Mouse (Mus musculus): ENCODE data around the gene Stk32c.
A peak's percentile ranks its signal among the peaks of the same experiment; 100 is the strongest.

Gene Stk32c

DNA sequence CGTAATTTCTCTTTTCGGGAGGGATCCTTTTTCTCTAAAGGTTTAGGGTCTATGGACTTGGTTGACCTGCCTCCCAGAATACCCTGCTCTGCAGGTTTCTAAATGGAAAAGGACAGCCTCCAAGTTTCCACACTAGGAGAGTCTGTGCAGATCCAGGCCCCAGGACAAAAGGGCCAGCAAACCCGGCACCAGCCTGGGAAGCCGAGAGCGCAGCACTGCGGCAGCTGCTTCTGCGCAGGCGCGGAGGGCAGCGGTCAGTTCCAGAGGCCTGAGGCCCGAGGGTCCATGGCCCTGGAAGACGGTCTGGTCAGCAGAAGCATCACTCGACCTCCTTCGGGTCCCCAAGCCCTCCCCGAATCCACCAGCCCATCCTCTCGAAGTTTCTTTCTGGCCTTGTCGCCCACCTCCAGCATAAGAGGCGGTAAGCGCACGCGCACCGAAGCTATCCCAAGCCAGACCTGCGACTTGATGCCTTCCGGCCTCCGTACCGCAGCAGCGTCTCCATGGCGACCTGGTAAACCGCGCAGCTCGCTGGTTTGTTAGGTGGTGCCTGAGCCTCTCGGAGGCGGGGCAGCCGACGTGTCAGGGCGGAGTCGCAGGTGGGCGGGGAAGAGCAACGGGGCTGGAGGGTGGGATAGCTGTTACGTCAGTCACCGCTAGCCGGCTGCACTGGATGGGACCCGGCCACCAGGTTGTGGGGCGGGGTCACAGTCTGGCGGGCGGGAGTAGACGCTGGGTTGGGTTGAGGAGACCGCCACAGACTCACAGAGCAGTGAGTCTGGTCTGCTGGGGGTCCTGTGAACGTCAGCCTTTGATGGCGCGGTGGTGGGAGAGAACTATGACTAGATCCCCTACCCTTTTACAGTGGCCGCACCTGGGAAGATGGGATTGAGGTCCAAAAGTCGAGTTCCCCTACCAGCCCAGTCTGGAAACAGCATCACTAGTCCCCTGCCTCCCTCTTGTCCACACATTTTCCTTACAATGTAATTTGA is at the start of gene Stk32c, which contains the start of gene Lrrc27:
Stk32c (minus strand) TSS at position 554 of the 992 bp plus-strand sequence.
Lrrc27 (plus strand) TSS at position 235 of the 992 bp plus-strand sequence.
- peak; percentile 99 for DNase-seq

DNA sequence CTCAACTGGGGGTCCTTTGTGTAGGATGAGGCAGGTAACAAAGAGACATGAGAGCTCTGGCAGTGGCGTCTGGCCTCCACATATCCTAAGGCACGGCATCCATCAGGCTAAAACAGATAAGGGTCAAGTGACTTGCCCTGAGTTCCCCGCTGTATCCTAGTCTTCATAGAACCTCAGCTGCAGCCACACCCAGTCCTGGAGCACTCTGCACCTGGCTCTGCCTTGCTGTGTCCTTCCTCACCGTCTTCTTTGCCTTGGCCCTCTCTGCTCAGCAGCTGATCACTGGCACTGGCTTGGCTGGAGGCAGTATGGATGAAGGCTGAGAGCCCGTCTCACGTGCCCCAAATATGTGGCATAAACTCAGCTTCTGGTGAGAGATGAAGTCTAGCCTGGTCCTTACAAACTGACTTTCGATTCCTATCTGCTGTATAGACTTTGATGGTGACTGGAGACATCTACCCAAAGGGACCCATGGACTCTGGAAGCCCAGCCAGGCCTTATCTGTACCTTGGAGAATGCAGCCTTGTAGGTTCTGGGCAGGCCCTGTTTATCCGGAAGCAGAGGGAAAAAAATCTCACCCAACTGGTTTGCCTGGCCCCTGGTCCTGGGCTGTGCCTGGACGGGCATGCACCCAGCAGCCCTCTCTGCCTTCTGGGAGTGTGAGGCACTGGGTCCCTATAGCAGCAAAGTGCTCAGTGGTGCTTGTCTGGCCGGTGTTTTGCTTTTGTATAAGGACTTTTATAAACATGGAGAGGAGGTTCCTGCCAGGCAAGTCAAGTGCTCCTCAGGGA is 44.8 kb upstream of the Stk32c start:
- peak; percentile 80 for DNase-seq

DNA sequence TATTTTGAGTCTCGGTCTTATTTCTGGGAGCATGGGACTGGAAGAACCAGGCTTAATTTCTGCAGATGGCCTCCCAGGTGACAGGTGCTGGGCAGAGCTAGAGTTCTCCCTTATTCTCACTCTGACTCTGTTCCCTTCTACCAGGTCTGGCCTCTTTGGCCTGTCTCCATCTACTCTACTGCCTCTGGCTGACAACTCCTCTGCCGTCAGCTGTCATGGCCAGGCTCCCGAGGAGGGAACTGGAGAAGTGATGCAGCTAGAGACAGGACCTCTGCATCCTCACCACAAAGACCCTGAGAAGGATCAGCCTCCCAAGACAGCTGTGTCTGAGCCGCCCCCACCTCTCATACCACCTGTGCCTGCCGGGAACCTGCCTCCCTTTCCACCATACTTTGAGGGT is 41.5 kb upstream of the Stk32c start:
- DNase-seq, result no peak

DNA sequence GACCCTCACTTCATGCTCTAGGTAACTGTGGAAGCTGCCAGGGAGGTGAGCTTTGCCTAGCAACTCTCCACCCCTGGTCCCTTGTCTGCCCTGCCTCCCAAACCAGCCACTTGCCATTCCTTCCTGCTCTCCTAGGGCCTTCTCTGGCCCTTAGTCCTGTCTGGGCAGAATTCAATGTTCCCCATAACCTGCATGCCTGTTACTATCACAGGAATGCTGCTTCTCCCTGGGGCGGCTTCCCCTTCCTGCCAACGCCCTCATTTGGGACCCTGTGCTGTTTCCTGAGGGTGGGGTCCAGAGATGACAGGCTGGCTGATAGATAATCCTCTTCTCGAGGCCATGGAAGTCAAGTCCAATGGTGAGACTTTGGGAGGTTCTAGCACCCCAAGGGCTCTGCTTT is 40.4 kb upstream of the Stk32c start:
- no peak for DNase-seq

DNA sequence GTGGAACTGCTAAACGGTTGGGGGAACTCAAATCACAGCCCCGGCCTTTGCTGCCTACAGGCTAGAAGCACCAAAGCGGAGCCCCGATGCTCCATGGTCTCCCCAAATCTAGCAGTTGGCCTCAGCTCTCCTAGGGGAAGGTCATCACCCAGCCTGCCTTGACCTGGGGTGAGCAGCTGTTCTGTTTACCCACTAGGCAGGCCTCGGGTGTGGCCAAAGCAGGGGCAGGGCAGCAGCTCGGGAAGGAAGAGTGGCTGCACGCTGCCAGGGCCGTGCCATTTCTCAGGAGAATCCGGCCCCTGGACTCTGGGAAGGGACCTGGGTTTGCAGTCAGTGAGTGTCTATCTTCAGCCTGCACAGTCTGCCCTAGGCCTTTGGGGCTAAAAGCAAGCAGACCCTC is 39.9 kb upstream of the Stk32c start:
- DNase-seq, result peak; percentile 67

DNA sequence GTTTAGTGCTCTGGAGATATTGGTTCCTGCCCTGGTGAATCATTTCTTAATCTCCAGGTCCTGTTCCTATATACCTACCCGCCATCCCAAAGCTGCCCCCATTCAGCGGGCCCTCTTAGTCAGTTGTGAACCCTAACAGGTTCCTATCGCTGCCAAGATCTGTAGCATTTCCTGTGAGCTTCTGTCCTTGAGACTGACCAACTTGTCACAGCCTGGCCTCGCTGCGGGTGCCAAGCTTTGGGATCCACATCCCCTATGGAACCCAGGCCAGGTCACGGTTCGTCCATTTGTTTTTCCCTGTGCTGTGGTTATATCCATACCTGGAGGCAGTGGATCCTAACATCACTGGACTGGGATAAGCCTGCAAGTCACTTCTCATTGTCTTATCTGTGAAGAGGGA is 39.5 kb upstream of the Stk32c start:
- DNase-seq, result no peak

DNA sequence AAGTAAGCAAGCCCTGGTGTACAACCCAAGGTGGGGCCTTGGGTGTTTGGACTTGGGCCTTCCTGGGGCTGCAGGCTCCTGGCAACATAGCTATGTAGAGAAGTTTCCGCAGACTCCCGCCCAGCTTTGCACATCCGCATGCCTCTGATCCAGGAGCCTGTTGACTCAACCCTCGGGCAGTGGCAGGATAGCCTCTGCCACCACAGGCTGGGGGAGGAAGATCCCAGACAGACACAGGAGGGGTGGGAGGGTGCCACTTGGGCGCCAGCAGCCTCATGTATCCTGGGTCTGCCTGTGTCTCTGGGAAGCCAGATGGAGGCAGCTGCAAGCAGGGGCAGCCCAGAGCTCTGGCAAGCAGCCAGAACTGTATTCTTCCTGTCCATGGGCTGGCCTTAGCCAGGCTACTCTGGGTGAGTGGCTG is 38.8 kb upstream of the Stk32c start:
- DNase-seq, result peak; percentile 87

DNA sequence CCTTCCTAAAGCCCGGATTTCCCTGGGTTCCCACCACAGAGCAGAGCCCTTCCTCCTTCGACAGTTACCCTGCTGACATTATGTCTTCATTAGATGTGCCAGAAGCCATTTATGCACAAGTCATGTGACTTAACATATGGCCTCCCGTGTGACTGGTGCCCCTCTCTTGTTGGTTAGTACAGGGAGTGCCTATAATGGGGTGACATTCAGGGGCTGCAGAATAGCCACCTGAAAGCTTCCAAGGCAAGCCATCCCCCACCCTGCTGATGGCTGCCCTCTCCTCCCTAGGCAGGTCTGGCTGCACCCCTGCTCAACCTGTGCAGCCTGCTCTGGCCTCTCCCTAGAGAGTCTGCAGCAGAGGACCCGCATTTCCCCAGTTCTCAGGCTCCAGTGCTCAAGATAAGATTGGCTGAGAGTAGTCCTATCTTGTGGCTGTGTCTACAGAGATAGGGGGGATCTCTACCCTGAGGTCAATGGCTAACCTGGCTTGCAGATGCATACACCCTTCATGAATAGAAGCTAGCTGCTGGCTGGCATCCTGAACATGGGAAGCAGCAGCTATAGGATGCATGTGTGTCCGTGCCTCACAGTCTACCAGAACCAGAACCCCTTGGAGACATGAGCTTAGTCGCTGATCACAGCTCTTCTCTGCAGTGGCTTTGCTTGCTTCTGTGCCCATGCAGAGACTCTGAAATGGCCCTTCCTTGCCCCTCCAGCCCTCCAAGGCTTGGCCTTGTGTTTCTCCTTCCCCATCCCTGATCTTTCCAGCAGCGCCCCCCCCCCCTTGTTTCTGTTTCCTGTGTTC is 36.5 kb upstream of the Stk32c start:
- DNase-seq, result no peak

DNA sequence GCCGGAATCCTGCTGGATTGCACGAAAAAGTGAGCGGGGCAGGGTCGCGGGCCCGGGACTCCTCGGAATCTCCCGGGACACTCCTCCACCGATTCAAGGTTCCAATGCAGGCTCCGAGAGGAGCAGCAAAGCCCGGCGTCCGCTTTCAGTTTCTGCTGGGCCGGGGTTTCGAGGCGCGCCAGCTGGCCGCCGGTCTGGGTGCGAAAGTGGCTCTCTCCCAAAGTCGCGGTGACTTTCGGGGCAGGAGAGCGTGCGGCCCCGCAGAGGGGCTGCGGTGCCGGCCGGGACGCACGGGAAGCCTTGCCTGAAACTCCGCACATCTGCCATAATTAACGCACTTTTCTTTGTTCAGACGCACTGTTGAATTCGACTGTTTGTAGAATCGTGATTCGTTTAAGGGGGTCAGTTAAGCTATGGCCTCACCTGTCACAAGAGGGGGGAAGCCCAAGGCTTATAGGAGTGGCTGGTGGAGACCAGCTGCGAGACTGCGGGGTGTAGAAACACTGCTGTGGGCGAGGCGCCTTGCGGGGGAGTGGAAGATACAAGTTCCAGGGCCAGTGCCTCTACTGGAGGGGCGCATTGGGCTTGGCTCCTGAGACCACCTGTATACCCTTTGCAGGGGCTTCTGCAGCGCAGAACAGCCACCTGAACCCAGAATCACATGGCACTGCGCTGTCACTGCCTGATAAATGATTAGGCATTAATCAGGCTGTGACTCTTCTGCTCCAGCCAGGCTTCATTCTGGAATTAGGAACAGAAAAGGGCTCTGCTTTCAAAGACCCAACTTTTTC is 35.7 kb upstream of the Stk32c start:
- DNase-seq, result peak; percentile 60

DNA sequence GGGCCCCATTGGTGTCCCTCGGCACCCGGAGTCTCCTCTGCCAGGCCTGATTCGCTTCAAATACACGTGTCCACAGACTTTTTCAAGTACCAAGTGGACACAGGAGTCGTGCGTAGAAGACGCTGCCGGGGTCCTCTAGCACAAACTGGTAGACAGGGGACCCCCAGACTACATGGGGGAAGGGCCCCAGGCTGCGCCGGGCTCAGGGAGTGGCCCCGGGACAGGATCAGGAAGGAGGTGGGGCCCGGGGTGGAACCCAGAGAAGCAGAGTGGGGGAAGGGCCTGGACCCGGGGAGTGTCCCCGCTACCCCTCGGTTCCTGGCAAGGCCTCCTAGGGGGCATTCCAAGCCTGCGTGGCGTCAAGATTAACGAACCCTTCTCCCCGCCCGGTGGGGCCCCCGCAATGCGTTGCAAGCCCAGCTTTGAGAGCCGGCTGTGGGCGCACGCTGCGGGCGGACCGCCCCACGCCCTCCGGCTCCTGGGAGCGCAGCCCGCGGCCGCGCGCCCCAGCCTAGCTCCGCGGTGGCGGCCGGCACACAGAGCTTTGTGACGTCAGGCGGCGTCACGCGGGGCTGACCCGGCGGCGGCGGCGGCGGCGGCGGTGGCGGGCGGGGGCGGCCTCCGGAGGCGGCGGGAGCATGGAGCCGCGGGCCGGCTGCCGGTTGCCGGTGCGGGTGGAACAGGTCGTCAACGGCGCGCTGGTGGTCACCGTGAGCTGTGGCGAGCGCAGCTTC is 34.9 kb upstream of the Stk32c start, which contains the start of gene Pwwp2b:
Pwwp2b (plus strand) TSS at position 602 of the 734 bp plus-strand sequence.
- peak; percentile 87 for DNase-seq

DNA sequence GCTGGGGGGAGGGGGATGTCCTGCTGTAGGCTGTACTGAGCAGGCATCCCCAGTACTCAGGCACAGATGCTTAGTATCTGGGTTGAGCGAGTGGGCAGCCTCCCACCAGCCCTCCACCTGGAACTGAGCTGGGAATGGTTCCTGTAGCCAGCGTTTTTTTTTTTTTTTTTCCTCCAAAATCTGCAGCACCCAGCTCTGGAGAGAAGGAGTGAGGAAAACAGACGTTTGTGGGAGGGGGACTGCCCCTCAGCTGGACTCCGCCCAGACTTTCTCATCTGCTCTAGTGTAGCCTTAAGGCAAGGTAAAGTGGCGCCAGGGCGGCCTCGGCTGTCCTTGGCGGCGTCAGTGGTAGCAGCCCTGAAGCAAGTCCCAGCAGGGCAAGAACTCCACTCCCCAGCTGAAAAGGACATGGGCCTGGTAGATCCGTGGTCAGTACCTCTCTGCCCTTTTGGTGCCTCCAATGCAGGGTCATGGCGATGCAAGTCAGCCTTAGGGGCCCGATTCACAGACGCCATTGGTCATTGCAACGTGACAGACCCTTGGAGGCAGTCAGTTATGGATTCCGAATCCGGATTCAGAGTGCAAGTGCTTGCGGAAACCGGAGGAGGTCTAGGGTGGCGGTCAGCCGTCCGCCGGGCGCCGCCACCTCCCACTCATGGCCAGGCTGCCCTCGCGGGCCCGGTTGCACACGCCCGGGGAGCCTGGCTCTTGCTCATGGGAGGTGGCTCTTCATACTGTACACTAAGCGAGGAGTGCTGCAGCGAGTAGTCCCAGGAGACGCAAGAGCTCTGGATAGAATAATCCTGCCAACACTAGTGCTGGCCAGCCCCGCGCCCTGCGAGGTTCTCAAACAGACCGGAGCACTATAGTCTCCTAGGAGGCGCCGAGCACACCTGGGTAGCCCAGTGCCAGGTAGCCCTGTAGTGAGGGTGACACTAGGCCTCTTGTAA is 34.1 kb upstream of the Stk32c start:
- DNase-seq, result peak; percentile 59

DNA sequence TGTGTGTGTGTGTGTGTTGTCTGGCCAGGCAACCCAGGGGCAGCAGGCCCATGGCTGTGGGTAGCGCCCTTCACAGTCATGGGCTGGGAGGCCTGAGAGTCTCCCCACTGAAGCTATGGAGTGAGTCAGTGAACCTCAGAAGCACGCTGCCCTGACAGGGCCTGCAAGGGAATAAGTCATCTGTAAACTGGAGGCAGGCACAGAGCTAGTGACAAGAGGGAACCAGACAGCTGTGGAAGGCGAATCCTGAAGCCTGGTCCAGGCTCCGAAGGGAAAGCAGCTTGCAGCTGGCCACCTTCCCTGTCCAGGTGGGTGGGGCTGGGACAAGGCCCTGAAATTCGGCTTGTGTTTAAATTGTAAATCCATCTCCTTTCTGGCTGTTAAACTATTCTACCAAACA is 33.0 kb upstream of the Stk32c start:
- DNase-seq, result no peak

DNA sequence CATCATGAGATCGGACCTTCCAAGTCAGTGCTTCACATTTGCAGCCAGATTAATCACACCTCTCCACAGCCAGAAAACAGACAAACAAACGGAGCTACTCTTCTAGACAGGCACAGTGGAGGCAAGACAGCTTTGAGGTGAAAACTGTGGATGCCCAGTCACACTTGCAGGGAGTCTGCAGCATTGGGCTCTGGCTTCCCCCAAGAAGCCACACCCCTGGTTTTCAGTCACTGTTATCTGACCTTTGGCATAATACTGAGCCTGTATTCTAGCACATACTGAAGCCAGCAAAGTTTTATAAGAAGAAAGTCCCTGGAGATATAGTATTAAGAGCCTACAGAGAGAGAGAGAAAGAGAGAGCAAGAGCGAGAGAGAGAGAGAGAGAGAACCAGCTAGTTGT is 26.3 kb upstream of the Stk32c start:
- no peak for DNase-seq

DNA sequence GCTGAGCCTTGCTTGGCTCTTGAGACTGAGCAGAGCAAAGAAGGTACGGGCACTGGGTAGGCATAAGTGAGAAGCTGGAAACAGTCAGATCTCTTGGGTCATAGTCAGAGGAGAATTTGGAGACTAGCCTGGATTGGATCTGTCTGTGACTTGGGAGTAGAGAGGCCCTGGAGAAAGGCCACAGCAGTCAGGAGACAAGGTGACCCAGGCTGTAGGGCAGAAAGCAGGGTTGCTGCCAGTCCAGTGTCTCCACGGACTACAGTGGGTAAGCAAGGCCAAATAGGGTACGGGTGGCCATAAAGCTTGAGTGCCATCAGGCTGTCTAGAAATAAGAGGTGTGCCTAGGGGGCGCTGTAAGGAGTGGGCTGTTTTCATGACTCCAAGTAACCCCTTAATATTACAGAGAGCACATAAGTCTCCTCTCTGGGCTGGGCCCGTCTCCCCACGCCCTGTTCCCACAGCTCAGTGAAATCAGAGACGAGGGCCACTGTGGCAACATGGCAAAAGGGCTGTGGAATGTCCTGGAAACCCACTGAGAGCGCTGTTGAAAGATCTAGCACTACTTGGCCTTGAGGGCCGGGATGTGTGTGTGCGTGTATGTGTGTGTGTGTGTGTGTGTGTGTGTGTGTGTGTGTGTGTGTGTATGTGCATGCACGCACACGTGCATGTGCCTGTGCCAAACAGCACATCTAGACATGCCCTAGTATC is 22.7 kb upstream of the Stk32c start:
- DNase-seq, result peak; percentile 37

DNA sequence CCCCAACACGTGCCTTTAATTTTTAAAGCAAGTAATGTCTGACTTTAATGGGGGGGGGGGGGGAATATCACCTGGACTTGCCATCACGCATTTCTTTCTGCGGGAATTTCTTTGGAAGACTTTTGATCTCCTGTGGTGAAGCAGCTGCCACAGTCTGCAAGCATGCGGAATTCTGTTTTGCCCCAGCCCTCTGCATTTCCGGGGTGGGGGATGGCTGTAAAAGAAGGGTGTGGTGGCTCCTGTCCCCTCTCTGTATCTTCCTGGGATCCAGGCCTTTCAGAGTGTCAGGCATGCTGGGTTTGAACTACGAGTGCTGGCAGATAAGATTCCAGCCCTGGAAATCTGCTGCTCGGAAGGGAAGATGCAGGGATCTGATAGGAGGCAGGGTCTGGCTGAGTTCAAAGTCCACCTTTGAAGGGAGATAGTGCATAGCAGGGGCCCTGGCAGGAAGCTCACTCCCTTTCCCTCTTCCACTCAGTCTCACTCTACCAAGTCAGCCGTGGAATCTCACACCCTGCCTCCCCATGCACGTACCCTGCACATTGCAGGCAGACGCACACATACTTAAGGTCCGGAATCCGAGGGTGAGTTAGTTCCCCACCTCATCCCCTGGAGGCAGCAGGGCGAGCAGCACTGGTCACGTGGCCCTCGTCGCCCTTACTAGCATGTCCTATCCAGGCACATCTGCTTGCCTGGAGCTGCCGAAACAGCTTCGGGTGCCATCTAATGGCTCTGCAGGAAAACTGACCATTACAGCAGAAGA is 21.5 kb upstream of the Stk32c start:
- DNase-seq, result peak; percentile 81

DNA sequence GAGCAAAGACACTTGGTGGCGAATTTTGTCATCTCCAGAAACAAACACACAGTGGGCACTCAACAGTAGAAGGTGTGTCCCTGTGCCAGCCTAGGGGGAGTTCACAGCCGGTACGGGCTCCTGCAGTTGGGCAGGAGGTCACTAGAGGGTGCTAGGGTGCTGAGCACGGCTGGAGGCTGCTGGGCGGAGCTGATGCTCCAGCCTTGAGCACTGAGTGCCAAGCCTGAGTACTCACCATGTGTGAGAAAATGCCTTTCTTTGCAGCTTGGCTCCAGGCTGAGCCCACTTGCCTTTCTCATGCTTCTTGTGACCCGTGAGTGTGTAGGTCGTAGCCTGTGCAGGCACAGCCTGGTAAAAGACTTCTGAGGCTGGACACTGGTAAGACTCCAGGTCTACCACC is 20.6 kb upstream of the Stk32c start:
- peak; percentile 94 for DNase-seq

DNA sequence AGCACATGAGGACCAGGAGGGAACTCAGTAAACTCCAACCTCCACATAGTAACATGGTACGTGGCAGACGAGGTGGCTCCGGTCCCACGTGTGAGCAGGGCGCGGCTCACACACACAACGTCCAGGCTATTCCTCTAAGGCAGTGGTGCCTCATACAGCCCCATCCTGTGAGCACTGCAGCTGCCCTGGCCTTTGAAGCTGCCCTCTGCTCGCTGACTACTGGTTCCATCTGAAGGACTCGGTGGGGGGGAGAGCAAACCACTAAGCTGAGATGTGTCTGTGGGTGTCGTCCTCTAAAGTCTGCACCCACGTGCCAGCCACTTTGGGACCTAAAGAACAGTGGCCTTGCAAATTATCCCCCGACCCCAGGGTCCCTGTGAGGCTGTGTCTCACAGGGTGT is 17.1 kb upstream of the Stk32c start:
- no peak for DNase-seq

DNA sequence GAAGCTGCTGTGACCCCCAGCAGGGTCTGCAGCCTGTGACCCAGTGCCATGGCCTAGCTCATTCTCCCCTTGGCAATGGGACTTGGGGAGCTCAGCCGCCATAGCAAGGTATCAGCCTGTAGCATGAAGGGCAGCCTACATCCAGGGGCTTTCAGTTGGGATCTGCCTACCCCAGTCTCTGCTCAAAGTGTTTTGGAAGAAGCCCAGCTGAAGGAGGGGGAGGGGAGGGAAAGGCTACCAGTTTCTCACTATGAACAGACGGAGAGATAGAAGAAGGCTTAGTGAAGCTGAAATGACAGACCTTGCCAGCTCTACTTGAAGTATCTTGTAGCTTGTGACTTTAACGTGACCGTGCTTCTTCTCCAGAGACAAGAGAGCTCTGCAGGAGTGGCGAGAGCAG is 16.7 kb upstream of the Stk32c start:
- DNase-seq, result no peak
